Mouse (Mus musculus) E14TG2a.4 (cell line): Measurements from ENCODE around the gene Bcas2.
A peak's percentile ranks its signal among the peaks of the same experiment; 100 is the strongest.

ENCODE experiments used
- H3K27me3 ChIP-seq: 2 replicates; pipeline ENCODE4 v1.6.1; 2014; ENCODE audit warnings: low read length, control low read depth; ENCODE audit not compliant: insufficient read depth
- H3K36me3 ChIP-seq: 2 replicates; pipeline ENCODE4 v1.6.1; 2014; ENCODE audit warnings: low read length, control low read depth; ENCODE audit not compliant: insufficient read depth
- H3K4me1 ChIP-seq: replicated peaks from 2 replicates; pipeline ENCODE4 v1.6.1; 2014; ENCODE audit warnings: low read depth, low read length, control low read depth
- H3K4me3 ChIP-seq: replicated peaks from 2 replicates; pipeline ENCODE4 v1.5.1; 2014; ENCODE audit warnings: mild to moderate bottlenecking, low read length
- H3K9me3 ChIP-seq: 2 replicates; pipeline ENCODE4 v1.6.1; 2014; ENCODE audit warnings: low read length, control low read depth
- CTCF ChIP-seq: conservative IDR thresholded peaks from 2 replicates; pipeline ENCODE4 v1.5.1; 2014; ENCODE audit warnings: low read length
- NANOG ChIP-seq: IDR thresholded peaks from 2 replicates; pipeline ENCODE4 v1.6.1; 2014; ENCODE audit warnings: borderline replicate concordance, low read length, mixed read lengths
- POU5F1 ChIP-seq: IDR thresholded peaks from 2 replicates; pipeline ENCODE4 v1.6.1; 2014; ENCODE audit warnings: low read length, borderline replicate concordance

Bcas2 gene

DNA sequence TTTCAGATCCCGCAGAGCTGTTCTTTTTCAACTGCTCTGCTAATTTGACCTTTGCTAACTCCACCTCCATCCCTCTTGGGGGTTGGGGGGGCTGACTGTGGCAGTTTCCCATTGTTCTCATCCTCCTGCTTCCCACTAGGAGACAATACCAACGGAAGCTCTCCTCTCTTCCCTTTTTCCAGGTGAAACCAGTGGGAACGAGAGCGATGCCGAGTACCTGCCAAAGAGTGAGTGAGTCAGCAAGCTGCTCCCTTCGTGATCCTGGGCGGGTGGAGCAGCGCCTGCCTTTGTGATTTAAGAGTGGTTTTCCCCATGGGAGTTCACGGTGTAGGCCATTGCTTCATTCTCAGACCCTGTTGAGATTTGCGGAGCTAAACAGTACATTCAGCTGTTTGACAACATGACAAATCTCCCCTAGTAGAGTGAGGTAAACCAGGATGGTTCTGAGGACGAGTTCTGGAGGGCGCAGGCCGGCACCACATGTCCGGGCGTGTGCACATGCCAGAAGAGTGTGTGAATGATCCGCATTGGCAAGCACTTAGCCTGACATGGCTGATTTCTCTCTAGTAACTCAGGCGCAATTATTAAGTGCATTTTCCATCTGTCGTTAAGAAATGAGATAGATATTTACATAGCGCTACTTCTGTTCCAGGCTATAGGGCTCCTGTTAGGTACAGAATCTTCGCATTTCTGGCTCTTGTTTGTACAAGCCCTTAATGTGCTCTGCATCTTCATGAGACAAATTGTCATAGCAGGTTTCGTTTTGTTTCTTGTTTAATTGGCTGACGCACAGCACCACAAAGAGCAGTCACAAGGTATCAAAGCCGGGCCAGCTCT lies 24.9 kb upstream of the Bcas2 start:
- H3K4me3 ChIP-seq = peak overlapping the region; percentile 51
- H3K36me3 ChIP-seq = peaks cover 80% of the 10 kb centered on the region
- no peaks in the 10 kb centered on the region for H3K27me3 ChIP-seq
- TF ChIP-seq POU5F1 (no peak), CTCF (no peak), NANOG (peak; percentile 66; the same call in 1 of the 2 replicates)
- peaks cover 81% of the 10 kb centered on the region for H3K4me1 ChIP-seq
- H3K9me3 ChIP-seq = no peaks in the 10 kb centered on the region

DNA sequence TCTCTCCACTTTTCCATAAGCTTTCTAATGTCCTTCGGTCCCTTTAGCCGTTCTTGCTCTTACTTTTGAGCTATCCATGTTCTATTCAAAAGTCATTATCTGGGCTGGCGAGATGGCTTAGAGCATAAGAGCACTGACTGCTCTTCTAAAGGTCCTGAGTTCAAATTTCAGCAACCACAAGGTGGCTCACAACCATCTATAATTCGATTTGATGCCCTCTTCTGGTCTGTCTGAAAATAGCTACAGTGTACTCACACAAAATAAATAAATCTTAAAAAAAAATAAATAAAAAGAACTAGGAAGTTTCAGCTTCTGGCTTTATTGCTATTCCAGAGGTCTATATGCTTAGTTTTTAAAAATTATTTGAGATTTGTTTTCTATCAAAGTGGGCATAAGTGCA lies 23.7 kb upstream of the Bcas2 start:
- H3K4me3 ChIP-seq = peak overlapping the region; percentile 51
- peaks cover 80% of the 10 kb centered on the region for H3K36me3 ChIP-seq
- peaks cover 68% of the 10 kb centered on the region for H3K4me1 ChIP-seq
- H3K27me3 ChIP-seq = no peaks in the 10 kb centered on the region
- TF ChIP-seq CTCF = peak; percentile 21; the same call in 1 of the 2 replicates
- no peak for TF ChIP-seq NANOG
- TF ChIP-seq POU5F1 = no peak
- no peaks in the 10 kb centered on the region for H3K9me3 ChIP-seq

DNA sequence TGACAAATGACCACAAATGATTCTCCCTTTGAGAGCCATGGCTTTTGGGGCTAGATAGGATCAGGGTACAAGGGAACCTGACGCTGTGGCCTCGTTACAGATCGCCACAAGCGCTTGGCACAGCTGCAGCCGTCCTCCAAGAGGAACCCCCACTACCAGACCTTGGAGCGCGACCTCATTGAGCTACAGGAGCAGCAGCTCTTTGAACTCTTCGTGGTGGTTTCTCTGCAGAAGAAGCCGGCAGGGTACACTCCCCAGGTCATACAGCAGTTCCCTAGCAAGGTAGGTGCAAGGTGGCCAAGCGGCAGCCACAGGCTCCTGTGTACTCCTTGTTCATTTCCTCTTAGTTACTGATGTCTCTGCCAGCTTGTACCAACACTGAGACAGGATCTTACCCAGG lies 22.5 kb upstream of the Bcas2 start:
- no peaks in the 10 kb centered on the region for H3K27me3 ChIP-seq
- no peaks in the 10 kb centered on the region for H3K9me3 ChIP-seq
- H3K4me3 ChIP-seq = no peak overlapping the region
- no peak for TF ChIP-seq POU5F1
- TF ChIP-seq NANOG = no peak
- no peak for TF ChIP-seq CTCF
- H3K36me3 ChIP-seq = peaks cover 82% of the 10 kb centered on the region
- H3K4me1 ChIP-seq = peaks cover 58% of the 10 kb centered on the region

DNA sequence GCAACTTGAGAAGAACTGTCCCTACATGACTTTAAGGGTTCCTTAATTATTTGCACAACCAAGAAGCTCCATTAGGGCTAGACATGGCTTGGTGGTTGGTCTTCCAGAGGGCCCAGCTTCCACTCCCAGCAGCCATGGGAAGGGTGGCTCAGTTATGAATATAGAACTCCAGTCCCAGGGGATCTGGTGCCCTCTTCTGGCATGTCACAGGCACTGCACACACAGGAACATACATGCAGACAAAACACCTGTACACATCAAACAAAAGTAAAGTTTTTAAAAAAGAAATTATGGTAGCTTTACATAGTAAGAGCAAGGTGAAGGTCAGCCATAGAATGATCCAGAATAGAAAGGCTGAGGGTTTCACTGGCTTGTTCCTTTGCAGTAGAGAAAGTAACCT lies 17.7 kb upstream of the Bcas2 start:
- Histone ChIP-seq H3K27me3 (no peaks in the 10 kb centered on the region), H3K4me1 (peaks cover 17% of the 10 kb centered on the region), H3K36me3 (peaks cover 98% of the 10 kb centered on the region), H3K4me3 (no peak overlapping the region), H3K9me3 (no peaks in the 10 kb centered on the region)
- TF ChIP-seq CTCF (peak; percentile 79), NANOG (no peak)

DNA sequence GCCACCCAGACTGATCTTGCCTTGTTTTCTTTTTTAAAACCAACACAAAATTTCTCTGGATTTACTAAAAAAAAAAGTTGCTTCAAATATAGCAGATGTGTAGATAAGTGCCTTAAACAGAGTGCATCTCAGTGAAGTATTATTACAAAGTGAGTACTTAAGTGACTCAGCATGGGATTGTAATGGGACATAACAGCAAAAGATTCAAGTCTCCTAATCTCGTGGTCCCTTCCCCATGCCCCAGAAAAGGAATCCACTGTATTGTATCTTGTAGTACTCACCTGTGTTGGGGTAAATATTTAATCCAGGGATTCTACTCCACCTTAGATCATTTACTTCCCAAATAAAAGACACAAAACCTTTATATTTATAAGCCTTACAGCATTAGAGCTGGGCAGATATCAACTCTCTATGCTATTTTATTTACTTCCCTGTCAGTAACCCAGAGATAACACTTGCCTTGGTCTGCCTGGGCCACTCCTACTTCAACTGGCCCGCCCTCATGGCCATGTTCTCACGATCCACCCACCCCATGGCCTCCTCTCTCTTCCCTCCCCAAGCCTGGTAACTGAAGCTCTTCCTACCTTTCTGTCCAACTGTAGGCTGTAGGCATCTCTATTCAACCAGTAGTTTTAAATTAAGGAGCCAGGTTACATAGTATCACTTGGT lies 12.1 kb upstream of the Bcas2 start:
- TF ChIP-seq CTCF (no peak), POU5F1 (no peak), NANOG (no peak)
- H3K9me3 ChIP-seq = no peaks in the 10 kb centered on the region
- H3K4me1 ChIP-seq = peaks cover 5% of the 10 kb centered on the region; the same call in 1 of the 2 replicates
- no peaks in the 10 kb centered on the region for H3K27me3 ChIP-seq
- no peak overlapping the region for H3K4me3 ChIP-seq
- H3K36me3 ChIP-seq = peaks cover 98% of the 10 kb centered on the region

DNA sequence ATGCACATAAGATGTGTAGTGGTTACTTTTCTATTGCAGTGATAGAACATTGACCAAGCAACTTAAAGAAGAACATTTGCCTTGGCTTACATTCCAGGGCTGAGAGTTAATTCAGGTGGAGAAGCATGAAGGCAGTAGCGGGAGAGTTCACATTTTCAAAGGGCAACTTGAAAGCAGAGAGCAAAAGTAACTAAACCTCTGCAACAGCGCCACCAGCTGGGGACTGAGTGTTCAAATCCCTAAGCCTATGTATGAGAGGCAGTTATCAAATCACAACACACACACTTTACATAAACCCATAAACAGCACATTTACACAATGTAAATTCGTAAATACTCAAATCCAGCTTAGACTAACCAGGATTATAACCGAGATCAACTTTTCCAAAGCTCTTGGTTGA lies 1.7 kb upstream of the Bcas2 start:
- Histone ChIP-seq H3K4me1 (peaks cover 45% of the 10 kb centered on the region), H3K9me3 (no peaks in the 10 kb centered on the region), H3K4me3 (no peak overlapping the region), H3K27me3 (no peaks in the 10 kb centered on the region), H3K36me3 (peaks cover 84% of the 10 kb centered on the region)
- TF ChIP-seq NANOG (no peak), CTCF (peak; percentile 75)

DNA sequence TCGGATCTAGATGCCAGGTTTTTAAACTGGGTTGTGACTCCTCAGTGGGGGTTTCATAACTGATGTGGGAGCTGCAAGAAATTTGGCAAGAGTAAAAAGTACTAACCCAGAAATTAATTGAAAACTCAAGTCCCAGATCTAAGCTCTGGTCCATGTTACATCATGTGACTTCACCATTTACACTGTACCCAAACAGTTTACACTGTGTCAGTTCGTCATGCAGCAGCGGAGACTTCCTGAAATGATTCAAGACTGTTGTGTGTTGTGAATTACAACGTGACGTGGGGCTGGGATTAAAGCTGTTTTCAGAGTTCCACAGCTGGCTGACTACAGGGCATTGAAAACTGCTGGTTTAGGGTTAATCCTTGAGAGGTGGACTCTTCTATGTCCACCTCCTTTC lies 1.2 kb downstream of the Bcas2 start:
- peaks cover 84% of the 10 kb centered on the region for H3K36me3 ChIP-seq
- no peaks in the 10 kb centered on the region for H3K9me3 ChIP-seq
- H3K4me1 ChIP-seq = peaks cover 48% of the 10 kb centered on the region
- H3K27me3 ChIP-seq = no peaks in the 10 kb centered on the region
- no peak for TF ChIP-seq NANOG
- no peak for TF ChIP-seq CTCF
- TF ChIP-seq POU5F1 = no peak
- peak overlapping the region; percentile 95 for H3K4me3 ChIP-seq

DNA sequence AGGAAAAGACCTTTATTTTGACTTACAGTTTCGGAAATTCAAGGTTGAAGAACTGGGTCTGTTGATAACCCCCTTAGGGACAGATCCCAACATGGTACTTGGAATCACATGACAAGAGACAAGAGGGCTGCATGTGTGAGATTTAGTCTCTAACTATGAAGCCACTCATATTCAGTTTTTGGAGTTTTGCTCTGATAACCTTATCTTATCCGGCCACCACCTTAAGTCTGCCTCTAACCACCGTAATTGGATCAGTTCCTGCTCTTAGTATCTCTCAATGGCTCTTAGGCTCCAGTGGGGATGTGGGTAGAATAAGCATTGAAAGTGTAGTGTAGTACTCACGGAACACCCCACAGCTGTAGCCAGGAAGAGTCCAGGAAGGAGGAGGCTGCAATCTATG lies 5.3 kb downstream of the Bcas2 start:
- Histone ChIP-seq H3K36me3 (peaks cover 73% of the 10 kb centered on the region), H3K4me1 (peaks cover 25% of the 10 kb centered on the region), H3K4me3 (no peak overlapping the region), H3K9me3 (no peaks in the 10 kb centered on the region), H3K27me3 (no peaks in the 10 kb centered on the region)
- TF ChIP-seq POU5F1 = no peak
- no peak for TF ChIP-seq NANOG
- TF ChIP-seq CTCF = no peak
